Mouse (Mus musculus): ENCODE data around the gene Oasl2. TPM values are rescaled to one million over a fixed set of nuclear protein-coding genes. Genes with fewer than 3 reads are reported as not detected.
"Not testable (repeated sequence)": the region's sequence is repeated elsewhere in the genome, so short reads cannot be mapped to it uniquely, and the experiment has no call there.

The Oasl2 gene
- total RNA-seq (2021), result 1 to 10 TPM; 1.1 to 2.6 TPM

- intact Hi-C loops (cut with DNase I), result no loop called here
- no peak for DNase-seq (ENCODE audit: low spot score in 2 of 2)
Measured at GRCm38 (mm10) chr5:114896688-114897373, at the start of gene Oasl2. TSS of gene Oasl2 (plus strand) at chr5:114896936.

- intact Hi-C loops (cut with DNase I), result no loop called here
- DNase-seq (ENCODE audit: low spot score in 2 of 2), result no peak
Measured at GRCm38 (mm10) chr5:114851565-114852236, 45.0 kb upstream of the Oasl2 start.

GRCm38 (mm10) chr5:114853364-114853763, 43.4 kb upstream of the Oasl2 start, which contains the start of gene 4930519G04Rik:
TSS of gene 4930519G04Rik (plus strand) at chr5:114853664.
- DNase-seq (ENCODE audit: low spot score in 2 of 2); intact Hi-C loops (cut with DNase I): not testable (repeated sequence)

- intact Hi-C loops (cut with DNase I), result no loop called here
- no peak for DNase-seq (ENCODE audit: low spot score in 2 of 2)
Measured at GRCm38 (mm10) chr5:114858582-114858981, 38.2 kb upstream of the Oasl2 start, which contains the start of gene Gm9936. TSS of gene Gm9936 (minus strand) at chr5:114858682.

GRCm38 (mm10) chr5:114859253-114859652, 37.5 kb upstream of the Oasl2 start:
- intact Hi-C loops (cut with DNase I), result no loop called here
- peak; percentile 72 to 80 for DNase-seq (ENCODE audit: low spot score in 2 of 2)

- DNase-seq (ENCODE audit: low spot score in 2 of 2), result no peak
- intact Hi-C loops (cut with DNase I), result no loop called here
Measured at GRCm38 (mm10) chr5:114861730-114862129, 35.0 kb upstream of the Oasl2 start.

- no peak for DNase-seq (ENCODE audit: low spot score in 2 of 2)
- intact Hi-C loops (cut with DNase I), result no loop called here
Measured at GRCm38 (mm10) chr5:114864813-114865212, 31.9 kb upstream of the Oasl2 start.

- intact Hi-C loops (cut with DNase I), result no loop called here
Measured at GRCm38 (mm10) chr5:114865279-114865678, 31.5 kb upstream of the Oasl2 start.

GRCm38 (mm10) chr5:114875858-114876257, 20.9 kb upstream of the Oasl2 start:
- intact Hi-C loops (cut with DNase I), result no loop called here
- no peak for DNase-seq (ENCODE audit: low spot score in 2 of 2)

More at GRCm38 (mm10) chr5:114865279-114865678, 31.5 kb upstream of the Oasl2 start:
- DNase-seq (ENCODE audit: low spot score in 2 of 2), result no peak

- DNase-seq (ENCODE audit: low spot score in 2 of 2), result no peak
- intact Hi-C loops (cut with DNase I), result no loop called here
Measured at GRCm38 (mm10) chr5:114876331-114876730, 20.4 kb upstream of the Oasl2 start.

GRCm38 (mm10) chr5:114877487-114877886, 19.2 kb upstream of the Oasl2 start:
- DNase-seq (ENCODE audit: low spot score in 2 of 2), result no peak
- intact Hi-C loops (cut with DNase I), result no loop called here

- intact Hi-C loops (cut with DNase I), result no loop called here
- no peak for DNase-seq (ENCODE audit: low spot score in 2 of 2)
Measured at GRCm38 (mm10) chr5:114879399-114879798, 17.3 kb upstream of the Oasl2 start.

GRCm38 (mm10) chr5:114882319-114882718, 14.4 kb upstream of the Oasl2 start:
- DNase-seq (ENCODE audit: low spot score in 2 of 2); intact Hi-C loops (cut with DNase I): not testable (repeated sequence)

GRCm38 (mm10) chr5:114883022-114883421, 13.7 kb upstream of the Oasl2 start:
- no peak for DNase-seq (ENCODE audit: low spot score in 2 of 2)
- intact Hi-C loops (cut with DNase I), result no loop called here

- intact Hi-C loops (cut with DNase I), result no loop called here
- DNase-seq (ENCODE audit: low spot score in 2 of 2), result no peak
Measured at GRCm38 (mm10) chr5:114886801-114887200, 9.9 kb upstream of the Oasl2 start.

GRCm38 (mm10) chr5:114888995-114889394, 7.7 kb upstream of the Oasl2 start:
- intact Hi-C loops (cut with DNase I), result no loop called here

GRCm38 (mm10) chr5:114895542-114895941, 1.2 kb upstream of the Oasl2 start:
- DNase-seq (ENCODE audit: low spot score in 2 of 2), result no peak
- intact Hi-C loops (cut with DNase I), result no loop called here

More at GRCm38 (mm10) chr5:114888995-114889394, 7.7 kb upstream of the Oasl2 start:
- DNase-seq (ENCODE audit: low spot score in 2 of 2), result no peak

- no peak for DNase-seq (ENCODE audit: low spot score in 2 of 2)
- intact Hi-C loops (cut with DNase I), result no loop called here
Measured at GRCm38 (mm10) chr5:114897374-114897793, 648 bp downstream of the Oasl2 start.

GRCm38 (mm10) chr5:114898857-114899256, 2.1 kb downstream of the Oasl2 start:
- no peak for DNase-seq (ENCODE audit: low spot score in 2 of 2)
- intact Hi-C loops (cut with DNase I), result no loop called here

GRCm38 (mm10) chr5:114902413-114902812, 5.7 kb downstream of the Oasl2 start:
- no peak for DNase-seq (ENCODE audit: low spot score in 2 of 2)
- intact Hi-C loops (cut with DNase I), result no loop called here
